Mouse (Mus musculus) liver, adult (tissue): Measurements from ENCODE around the gene Cdkal1.

ENCODE experiments used
- GATA4 ChIP-seq: IDR thresholded peaks from 2 replicates; pipeline ENCODE4 v1.6.1; 2014; ENCODE audit warnings: mild to moderate bottlenecking, low read length; ENCODE audit not compliant: insufficient replicate concordance

Gene Cdkal1

DNA sequence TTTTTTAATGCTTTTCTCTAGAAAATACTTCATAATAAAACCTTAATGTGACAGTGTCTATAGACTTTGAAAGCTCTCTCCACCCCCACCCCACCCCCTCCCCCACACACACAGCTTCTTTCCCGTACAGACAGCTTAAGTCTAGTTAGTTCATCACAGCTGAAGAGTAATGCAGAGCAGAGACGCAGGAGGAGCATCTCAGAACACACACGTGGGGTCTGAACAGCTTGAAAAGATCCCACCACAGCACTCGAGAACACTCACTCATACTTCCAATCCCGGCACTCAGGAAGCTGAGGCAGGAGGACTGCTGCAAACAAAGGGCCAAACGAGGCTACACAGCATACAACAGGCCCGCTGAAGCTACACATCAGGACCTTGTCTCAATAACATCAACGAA is 31.1 kb downstream of the Cdkal1 start:
- TF ChIP-seq GATA4: no peak

DNA sequence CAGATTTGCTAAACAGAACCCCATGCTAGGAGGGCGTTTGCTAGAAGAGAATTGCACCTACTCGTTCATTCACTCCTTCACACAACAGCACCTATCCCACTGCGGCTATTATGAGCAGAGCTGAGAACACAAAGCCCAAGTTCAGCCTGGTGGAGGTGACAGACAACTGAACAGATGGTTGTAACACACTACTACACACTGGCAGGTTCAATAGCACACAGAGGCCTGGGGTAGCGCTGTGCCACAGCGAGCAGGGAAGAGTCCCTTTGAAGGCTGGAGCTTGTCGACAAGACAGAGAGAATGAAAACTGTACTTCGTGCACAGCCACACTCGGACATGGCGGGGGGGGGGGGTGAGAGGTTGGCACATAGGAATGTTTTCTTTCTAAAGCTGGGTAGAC is 31.6 kb downstream of the Cdkal1 start:
- no peak for TF ChIP-seq GATA4

DNA sequence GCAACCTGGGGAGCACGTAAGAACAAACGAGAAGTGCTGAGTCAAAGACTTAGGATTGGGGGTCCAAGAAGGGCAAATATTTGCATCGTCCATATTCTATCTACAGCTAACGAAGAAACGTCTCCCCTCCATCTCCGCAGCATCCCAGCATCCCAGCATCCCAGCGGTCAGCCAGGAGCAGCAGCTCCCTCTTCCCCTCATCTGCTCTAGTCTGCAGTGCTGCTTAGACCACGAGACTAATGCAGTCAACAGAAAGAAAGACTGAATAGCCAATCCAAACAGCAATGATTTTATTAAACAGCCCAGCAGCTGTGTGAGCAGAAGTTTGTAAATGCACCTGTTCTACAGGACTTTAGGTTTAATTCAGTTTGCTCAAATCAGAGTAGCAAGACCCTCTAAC is 32.0 kb downstream of the Cdkal1 start:
- no peak for TF ChIP-seq GATA4

DNA sequence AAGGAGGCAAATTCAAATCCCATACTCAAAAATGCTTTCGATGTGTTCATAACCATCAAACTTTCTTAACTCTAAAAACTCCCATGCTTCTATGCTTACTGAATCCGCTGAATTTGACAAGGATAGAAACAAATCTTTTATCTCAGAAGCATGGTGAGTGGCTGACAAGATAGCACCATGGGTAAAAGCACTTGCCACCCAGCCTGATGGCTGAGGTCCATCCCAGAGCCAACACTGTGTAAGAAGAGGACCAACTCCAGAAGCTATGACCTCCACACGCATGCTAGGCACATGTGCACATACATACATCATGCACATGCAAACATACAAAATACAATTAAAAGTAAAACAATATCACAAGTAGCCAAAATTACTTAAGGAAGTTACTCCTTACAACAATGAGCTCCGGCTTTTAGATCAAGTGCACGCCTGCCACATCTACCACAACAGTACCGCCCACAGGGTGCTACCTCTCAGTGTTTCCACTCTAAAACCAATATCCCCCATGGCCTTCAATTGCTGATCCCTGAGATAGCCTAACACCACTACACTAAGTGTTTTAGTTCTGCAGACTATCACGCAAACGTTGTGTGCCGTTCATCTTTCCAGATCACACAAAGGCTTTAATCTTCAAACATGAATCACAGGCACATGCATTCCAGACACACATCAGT is 35.4 kb downstream of the Cdkal1 start:
- no peak for TF ChIP-seq GATA4

DNA sequence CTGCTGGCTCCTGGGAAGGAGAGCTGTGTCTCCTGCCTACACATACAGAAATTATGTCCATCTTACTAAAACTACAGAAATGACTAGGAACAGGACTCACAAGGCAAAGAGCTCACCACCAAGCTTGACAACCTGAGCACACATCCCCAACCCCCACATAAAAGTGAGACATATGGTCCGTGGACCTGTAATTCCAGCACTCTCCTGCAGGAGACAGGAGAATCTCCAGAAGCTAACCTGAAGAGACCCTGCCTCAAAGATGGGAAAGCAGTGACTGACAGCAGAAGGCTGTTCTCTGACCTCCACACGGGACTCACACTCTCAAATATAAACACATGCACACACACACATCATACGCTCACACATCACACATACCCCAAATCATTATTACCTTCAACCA is 36.3 kb downstream of the Cdkal1 start:
- no peak for TF ChIP-seq GATA4

DNA sequence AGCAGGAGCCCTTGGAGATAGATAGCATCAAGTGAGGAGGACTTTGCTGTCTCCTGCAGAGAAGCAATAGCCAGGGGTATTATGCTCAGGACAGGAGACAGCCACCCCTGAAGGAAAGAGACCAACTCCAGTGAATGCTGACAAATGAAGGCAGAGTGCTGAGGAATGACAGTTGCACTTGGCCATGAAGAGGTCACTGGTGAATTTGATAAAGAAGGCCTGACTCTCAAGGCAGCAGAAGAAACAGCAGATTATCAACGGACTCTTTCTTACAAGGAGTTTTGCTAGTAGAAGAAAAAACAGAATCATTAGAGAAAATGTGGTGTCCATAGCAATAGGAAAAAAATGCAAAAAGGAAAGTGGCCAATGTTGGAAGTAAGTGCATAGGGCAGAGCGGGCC is 37.2 kb downstream of the Cdkal1 start:
- TF ChIP-seq GATA4: no peak

DNA sequence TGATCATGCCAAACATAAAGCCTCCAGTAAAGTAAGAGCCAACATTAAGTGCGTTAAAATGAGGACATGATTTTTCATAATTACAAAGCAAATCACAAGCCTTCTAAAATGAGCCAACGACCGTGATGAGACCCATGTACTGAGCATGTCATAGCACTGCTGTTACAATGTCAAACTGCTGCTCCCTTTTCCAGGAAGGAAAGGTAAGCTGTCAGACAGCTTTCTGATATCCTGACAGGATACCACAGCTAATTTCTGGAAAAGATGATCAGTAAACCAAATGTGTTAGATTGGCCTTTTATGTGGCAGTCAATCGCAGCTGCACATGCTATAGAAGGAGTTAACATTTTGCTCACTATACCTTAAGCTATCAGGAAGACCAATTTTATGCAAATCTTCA is 44.7 kb downstream of the Cdkal1 start:
- TF ChIP-seq GATA4: no peak

DNA sequence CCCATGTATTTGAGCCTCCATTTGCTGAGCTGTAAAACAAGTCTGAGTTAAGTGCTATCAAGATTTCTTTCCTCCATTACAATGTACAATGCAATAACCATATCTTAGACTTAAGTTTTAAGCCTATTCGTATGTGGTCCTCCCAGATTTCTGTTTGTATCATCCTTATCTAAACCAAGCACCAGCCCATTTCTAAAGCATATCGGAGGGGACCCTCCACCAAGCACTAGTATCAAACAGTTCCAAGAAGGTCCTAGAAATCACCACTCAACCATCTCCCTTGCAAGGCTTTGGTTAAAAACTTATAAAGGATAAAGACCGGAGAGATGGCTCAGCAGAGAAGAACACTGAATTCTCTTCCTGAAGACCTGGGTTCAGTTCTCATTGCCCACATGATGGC is 47.1 kb downstream of the Cdkal1 start:
- TF ChIP-seq GATA4: no peak

DNA sequence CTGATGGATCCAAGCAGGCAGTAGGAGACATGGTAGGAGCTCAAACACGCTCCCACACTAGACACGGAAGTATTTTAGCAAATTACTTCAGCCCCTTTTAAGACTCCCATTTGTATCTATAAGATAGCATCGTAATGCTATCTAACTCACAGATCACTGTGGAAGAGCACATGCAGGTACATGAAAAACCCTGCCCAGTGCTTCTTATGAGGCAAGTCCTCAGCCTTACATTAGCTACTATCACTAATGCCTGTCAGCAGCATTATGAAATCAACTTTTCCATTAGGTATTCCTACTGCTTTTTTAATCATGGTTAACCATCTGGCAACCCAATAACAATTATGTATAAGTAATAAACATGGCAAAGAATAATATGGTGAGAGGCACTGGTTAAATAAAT is 47.5 kb downstream of the Cdkal1 start:
- TF ChIP-seq GATA4: no peak

DNA sequence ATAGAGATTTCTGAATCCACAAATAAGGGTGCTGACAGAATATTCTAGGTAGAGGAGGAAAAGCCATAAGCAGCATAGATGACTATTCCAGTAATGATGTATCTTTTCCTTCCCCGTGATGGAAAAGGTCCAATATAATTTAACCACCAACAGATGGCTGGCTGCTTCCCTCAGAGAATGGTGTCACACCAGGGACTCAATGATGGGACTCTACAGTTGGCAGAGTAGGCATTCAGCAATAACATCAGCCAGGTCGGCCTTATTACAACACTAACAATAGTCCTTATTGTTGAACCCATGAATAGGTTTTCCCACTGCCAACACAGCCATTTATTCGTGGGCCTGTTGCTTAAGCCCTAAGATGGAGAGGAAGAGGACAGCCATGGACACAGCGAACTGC is 48.6 kb downstream of the Cdkal1 start:
- TF ChIP-seq GATA4: no peak

DNA sequence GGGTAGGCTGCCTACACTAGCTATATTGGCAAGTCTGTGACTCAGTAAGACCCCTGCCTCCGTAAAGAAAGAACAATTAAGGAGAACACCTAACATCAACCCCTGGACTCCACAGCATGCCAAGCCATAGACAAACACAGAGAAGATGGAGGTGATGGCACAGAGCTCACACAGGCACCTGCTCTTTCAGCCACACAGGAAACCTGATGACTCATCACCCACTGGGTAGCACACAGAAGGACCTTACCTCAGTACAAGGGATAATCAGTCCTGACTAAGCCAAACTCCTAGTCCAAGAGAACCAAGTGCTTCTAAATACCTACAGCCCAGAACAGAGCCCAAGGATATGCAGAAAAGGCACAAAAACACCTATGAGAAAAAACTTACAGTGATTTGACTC is 50.2 kb downstream of the Cdkal1 start:
- no peak for TF ChIP-seq GATA4

DNA sequence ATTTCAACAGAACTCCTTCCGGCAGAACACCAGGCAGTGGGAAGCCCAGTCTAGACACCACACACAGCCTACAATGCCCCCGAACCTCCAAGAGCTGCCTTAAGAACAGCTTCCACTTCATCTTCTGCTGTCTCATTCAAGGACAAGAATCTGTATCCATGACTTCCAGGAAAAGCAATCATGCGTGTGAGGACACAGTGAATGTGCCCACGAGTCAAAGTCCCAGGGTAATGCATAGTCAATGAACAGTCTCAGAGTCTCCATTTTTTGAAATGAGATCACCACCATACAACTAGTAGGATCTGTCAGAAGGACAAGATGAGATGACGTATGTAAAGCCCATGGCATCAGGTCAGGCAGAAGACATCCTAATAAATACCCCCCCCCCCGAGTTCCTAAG is 51.4 kb downstream of the Cdkal1 start:
- TF ChIP-seq GATA4: no peak

DNA sequence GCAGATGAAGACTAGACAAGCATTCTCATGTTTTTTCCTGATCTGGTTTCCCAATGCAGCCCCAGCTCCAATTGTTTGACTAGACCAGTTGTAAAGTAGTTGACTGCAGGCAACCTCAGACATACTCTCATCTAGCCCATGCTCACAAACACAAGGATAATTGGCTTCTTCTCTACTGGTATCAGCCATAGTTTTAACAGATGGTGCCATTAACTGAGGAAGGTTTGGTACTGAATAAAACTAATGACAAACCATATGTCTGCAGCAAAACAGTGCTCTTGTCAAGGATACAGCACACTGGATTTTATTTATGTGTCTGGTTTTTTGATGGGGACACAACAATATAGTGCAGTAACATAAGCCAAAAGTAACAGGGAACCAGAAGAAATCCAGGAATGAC is 52.8 kb downstream of the Cdkal1 start:
- no peak for TF ChIP-seq GATA4

DNA sequence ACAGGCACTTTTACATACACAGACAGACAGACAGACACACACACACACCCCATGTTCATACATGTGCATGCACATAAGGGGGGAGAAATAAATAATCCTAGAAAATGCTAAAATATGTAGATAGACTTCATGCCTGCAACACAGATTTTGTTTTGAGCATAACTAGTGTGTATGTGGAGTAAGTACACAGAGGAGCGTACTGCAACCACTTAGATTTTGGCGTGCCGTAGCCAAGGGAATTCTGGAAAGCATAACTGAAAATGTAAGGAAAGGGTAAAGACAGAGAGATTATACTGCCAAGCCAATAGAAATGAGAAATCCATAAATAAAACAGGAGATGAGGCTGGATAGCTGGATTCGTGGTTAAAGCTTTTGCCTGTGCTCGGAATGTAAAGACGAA is 55.4 kb downstream of the Cdkal1 start:
- TF ChIP-seq GATA4: no peak

DNA sequence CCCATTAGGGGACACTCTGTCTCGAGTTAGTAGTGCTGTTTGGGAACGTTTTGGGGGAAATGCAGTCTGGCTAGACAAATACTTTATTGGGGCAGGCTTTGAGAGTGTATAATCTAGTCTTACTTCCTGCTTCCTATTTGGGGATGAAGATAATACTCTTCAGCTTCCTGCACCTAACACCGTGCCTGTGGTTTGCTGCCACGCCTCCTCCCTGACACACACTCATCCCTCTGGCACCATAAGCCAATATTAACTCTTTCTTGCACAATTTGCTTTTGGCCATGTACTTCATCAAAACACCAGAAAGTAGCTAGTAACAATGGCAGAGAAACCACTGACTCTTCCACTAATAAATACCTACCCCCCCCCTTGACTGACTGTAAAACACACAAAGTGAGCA is 63.4 kb downstream of the Cdkal1 start:
- no peak for TF ChIP-seq GATA4

DNA sequence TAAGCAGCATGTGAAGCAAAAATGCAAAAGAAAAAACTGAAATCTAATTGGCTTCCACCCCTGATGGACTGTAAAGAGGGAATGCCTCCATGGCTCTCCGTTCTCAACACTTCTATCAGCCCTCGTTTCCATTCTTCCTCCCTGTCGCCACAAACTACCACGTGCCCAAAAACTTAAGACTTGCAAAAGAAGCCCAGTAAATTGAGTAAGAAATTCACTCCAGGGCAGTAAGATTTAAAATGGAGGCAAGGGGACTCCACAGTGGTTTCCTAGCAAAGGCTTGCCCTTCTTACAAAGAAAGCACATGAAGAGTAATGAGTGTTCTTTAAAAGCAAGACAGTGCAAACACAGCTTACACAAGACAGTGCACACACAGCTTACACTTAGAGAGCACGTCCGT is 64.0 kb downstream of the Cdkal1 start:
- no peak for TF ChIP-seq GATA4

DNA sequence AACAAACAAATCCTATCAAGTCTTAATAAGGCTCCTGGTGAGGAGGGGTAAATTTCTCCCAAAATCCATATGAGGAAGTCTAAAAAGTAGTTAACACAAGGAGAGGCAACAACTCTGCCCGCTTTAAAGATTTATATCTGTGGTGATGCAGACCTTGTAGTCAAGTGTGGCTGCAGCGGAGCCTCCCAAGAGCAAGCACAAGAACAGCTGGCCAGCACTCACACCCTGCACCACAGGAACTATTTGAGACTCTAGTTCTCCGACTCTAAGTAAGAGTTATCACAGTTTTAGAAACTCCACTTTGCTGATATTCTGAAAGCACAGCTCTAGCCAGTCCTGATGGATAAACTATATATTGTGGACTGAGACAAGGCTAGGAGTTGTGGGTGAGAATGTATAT is 68.5 kb downstream of the Cdkal1 start:
- no peak for TF ChIP-seq GATA4

DNA sequence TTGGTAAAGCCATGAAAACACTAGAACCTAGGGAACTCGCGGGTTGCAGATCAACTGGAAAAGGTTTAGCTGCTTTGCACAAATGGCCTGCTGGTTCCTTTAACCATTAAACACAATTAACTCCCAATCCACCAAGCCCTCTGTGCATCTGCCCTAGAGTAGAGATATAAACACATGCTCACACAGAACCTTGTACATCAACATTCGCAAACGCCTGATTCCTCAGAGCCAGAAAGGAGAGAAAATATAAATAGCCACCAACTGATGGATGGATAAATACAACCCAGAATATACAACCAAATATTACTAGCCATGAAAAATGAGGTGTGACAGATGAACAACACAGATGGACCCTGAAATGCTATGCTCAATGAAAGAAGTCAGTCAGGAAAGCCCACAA is 70.6 kb downstream of the Cdkal1 start:
- no peak for TF ChIP-seq GATA4

DNA sequence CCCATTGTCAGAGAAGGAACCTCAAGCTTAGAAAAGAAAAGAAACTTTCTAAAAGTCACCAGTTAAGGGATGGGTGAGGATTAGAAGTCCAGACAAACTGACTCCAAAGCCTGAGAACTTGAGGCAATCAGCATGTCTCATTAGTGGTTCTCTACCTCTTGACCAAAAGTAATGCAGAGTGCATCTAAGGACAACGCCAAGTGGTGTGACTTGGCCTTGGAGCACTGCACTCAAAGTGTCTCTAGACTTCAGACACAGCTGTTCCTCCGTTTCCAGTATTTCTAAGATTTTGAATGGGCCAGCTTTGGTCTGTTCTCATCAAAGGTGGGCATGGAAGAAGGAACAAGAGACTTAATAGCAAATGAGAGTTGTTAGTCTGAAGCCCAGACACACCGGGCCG is 74.1 kb downstream of the Cdkal1 start:
- no peak for TF ChIP-seq GATA4

DNA sequence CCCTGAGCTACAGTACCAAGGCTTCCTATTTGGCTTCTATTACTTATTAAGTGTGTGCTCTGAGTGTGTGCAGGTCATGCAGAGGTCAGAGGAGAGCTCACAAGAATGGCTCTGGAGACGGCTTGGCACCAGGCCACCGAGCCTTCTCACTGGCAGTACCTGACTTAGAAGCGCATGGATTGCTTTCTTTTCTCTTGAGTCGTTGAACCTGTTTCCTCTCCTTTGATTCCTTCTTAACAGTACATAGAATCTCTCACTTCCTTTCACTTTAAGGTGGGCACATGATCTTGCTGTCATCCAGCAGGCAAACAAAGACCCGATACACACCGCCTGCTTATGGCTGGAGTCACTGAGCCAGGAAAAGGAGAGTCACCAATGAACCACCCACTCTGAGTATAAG is 74.8 kb downstream of the Cdkal1 start:
- TF ChIP-seq GATA4: no peak
